Mouse (Mus musculus) mouse embryonic stem cell (cell line): Measurements from ENCODE around the gene Mturn.

Experiments used
- in situ Hi-C, 2 experiments: fragments of 300-500 bp; cut with MboI; formaldehyde crosslinking; loops; 1 replicate in 1 of 2; 3 replicates in 1 of 2; pipeline ENCODE4 v1.14.3; 2019 to 2020; ENCODE audit warnings: low sequenced_read_pairs in 2 of 2, low pct_unique_long_range_greater_than_20kb in 1 of 2, mixed read lengths in 1 of 2; ENCODE audit not compliant: unreplicated experiment in 1 of 2

Gene Mturn

DNA sequence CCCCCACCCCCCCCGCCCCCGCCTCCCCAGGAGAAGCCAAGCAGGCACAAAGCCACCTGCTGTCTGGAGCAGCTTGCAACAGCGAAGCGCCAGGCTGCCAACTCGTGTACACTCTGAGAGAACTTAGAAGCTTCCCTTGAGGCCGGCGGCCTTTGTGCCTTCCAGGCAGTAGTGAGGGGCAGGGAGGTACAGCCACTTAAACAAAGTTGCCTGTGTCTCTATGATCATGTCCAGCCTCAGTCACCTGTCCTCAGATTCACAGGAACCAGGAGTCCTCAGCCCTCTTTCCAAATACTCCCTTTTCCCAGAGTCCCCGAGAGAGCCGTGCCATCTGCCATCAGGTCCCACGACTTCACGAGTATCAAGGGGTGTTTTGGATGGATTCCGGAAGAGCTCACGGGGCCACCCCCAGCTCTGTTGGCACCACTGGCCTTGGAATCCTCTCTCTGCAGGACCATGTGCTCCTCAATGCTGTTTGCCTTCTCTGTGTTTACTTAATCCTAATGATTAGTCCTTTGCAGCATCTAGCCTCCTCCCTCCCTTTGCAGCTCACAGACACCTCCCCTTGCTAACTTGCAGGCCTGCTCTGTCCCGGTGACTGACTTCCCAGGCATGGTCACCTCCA lies 38.4 kb downstream of the Mturn start:
- in situ Hi-C loops, result no loop called here

DNA sequence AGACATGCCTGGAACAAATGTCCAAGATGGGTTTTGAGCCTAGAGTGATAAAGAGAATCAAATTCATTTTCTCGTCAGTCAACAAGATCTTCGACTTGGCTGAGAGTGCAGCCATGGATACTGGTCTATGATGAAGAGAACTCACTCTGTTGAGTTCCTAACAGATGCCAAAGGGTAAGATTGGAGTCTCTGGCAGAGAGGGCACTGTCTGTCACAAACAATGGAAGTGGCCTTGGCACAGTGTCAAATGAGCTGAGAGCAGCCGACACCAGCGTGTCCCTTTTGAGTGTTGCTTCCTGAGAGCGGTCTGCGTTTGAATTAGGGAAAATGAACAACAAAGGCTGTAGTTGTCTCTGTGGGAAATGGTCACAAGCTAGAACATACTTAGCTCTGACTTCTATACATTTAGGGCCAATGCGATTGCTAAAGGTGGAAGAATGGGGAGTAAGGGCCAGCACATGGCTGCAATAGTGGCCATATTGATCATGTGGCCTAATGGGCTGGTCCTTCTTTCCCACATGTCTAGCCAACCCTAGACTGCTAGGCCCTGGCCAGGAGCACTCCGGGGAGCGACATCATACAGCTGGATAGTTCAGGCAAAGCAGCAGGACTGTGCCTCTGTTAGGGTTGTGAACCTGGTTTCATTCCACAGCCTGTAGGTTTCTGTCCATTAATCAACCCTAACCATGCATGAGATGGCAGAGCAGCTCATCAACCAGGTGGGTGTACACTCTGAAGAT lies 39.3 kb downstream of the Mturn start:
- in situ Hi-C loops, result no loop called here

DNA sequence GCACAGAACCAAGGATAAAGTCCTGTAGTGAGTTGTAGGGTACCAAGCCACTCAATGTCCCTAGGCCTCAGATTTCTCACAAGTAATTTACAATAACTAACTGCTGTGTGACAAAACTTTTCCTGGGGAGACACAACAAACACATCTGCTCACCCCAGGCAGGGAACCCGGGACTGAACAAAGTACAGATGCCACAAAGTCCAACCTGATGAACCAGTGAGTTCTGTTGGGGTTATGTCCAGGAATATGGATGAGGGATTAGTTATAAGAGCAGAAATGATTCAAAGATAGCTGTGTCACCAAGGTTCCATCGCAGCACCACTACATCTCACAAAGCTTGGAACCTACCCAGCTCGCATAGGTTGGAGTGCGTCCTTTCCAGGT lies 39.8 kb downstream of the Mturn start:
- in situ Hi-C loops, result no loop called here

DNA sequence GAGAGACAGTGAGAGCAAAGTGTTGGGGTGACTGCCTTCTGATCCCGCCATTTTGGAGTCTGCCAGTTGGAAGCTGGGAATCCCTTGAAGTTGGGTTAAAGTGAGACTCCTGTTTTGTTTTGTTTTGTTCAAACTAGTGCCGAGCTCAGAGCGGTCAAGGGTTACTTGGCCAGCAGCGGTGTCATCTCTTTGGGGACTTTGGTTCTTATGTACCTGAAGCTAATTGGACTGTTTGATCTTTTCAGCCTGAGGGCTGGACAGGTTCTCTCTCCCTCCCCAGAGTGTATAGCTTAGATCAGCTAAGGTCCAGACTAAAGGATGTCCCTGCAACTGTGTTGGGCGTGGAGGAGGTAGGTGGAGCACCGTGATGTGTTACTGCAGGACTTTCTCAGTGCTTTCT lies 44.9 kb downstream of the Mturn start:
- in situ Hi-C loops, result no loop called here

DNA sequence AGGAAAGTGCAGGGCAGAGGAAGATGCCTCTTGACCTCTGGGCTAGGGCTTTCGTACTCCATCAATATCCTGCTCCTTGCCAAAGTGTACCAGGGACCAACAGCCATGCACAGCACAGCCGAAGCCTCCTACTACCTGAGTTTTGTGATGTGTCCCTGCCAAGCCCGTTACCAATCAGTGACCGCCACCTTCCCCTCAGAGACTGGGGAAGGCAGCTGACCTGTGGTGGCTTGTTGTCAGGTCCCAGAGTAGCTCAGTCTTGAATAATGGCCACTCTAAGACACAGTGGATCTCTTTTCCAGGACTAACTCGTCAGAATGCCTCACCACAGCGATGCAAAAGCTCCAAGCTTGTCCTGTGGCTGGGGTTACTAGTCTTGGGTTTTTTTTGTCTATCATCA lies 45.4 kb downstream of the Mturn start:
- in situ Hi-C loops, result no loop called here

DNA sequence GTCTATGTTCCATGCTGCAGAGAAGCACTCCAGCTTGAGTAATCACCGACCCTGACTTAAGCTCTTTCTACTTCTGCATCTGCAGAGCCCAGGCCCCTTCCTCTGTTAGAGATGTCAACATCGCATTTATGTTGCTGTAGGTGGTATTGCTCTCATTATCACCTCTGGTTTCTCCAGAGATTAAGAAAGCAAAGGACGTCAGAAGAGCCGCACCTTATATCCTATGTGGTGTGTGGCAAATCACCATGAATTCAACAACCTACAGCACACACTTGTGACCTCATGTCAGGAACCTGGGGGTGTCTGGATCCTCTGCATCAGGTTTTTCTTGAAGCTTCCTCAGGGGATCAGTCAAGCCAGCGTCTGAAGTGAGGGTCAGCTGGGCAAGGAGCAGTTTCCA lies 46.0 kb downstream of the Mturn start:
- in situ Hi-C loops, result no loop called here

DNA sequence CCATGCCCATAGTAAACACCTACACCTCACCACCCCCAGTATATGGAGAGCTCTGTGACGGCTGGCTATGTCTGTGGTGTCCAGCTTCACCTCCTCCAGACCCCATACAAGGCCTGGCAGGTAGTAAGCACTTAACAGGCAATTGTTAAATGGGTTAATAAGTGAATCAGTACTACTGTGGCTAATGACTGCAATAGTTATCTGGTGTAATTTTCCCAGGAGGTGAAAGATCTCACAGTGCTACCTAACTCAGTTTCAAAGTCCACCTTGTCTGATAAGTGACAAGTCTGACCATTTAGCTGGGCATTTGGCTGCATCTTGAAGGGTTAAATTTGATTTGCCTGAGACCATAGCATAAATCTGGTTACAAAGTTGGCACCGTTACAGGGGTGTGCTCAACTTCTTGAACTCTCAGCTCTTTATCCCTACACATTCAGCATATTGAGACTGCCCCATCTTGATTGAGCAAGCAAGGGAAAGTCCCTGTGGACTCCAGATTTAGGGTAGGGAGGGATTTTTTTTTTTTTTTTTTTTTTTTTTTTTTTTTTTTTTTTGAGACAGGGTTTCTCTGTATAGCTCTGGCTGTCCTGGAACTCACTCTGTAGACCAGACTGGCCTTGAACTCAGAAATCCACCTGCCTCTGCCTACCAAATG lies 48.2 kb downstream of the Mturn start:
- in situ Hi-C loops, result no loop called here

DNA sequence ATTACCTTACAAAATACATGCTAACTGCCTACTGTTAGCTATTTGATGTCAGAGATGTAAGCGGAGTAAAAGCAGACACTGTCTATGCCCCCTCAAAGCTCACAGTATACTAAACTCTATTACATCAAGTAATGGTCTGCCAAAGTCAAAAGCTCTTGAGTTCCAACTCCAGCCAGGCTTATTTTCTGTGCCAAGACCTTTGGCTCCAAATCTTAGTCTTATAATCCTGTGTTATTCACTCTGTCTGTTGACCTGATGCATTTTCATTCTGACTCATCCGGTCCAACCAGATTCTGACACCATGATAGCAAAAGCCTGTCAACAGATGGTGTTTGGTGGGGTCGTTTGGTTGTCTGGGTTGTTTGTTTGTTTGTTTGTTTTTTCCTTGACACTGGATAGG lies 50.3 kb downstream of the Mturn start:
- in situ Hi-C loops, result no loop called here

DNA sequence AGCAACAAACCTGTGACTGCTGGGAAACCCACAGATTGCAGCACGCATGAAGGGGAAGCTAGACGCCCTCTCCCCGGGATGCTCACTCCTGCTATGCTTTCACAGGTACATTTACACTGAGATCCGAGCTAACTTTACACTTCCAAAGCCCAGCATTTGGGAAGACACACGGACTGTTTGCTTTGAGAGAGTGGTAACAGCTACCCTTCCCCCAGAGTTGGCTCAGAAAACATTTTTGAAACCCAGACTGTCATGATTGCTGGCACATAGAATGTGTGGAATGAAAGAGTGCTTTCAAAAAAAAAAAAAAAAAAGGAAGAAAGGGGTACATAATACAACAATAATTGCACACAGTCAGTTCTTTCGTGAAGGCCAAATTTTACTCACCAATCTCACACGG lies 51.3 kb downstream of the Mturn start:
- in situ Hi-C loops, result no loop called here

DNA sequence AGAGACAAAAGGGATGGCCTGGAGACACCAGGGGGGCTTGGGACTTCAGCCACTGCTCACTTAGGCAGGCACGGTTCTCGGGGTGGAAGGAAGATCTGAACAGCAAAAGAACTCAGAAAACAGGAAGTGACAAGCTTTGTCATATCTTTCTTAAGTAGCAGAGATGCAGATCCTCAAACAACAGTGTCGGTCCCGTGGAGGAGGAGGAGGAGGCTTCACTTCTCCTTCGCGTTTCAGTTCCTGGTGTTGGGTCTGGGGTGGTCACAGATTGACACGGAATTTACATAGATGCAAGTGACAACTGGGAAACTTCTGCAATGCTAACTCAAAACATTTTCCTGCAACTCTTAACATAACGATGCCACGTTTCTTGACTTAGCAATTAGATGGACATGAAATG lies 54.7 kb downstream of the Mturn start:
- in situ Hi-C loops, result no loop called here

DNA sequence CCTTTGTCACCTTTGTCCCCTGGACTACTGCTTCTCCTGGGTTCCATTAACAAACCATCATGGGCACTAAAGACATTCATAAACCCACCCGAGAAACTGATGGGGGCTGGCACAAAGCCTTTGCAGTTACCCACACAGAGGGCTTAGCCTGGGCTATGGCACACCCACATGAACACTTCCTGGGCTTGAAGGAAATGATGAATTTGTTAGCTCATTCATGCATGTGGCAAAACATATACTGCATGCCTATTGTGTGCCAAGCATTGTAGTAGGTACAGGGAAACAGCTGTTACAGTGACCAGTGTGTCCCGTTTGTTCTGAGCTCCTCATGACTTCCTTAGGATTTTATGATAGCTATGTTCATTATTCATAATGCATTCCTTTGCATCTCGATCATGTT lies 55.8 kb downstream of the Mturn start:
- in situ Hi-C loops, result no loop called here

DNA sequence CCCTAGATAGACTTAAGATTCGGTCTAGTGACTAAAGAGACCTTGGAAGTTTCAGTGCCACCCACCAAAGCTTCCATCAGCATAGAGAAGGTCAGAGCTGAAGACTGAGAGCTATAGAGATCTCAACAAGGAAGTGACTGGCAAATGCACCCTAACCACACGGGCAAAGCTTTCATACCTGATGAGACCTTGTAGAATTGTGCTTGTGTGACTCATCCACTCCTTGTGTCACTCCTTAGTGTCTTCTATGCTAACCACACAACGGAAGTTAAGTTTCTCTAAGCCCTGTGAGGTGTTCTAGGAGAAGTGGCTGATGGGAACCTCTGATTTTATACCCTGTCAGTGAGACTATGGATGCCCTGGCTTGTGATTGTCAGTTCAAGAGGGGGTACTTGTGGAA lies 56.3 kb downstream of the Mturn start:
- in situ Hi-C loops, result no loop called here

DNA sequence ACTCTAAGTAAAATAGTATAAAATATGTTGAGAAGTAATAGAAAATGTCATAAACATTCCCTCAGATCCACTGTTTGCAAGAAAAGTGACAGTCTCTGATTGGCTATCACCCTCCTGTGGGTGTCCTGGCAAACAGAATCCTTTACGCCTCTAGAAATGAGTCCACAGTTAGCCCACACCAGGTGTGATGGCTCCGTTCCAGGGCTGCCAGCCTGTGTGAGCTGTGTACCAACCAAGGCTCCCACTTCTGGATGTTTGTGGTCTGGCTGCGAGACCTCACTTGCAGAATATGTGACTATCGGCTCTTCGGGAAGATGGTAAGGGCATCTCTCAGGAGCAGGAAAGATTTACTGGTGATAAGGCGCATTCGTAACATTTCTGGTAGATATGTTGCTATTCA lies 67.6 kb downstream of the Mturn start:
- in situ Hi-C loops, result no loop called here

DNA sequence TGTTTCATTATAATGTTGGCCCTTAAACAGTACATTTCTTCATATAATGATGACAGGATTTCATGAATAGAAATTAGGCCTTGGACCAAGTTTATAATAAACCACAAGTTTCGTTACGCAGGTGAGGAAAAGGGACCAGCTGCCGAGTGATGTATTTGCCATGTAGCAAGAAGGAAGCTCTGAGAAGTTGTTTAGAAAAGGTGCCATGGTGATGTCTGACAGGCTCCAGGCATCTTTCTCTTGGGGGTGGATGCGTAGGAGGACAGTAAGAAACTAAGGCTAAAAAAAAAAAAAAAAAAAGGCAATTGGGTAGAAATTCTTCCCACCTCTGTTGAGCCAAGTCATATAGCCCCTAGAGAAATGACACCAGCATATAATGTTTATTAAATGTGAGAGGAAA lies 70.2 kb downstream of the Mturn start:
- in situ Hi-C loops, result no loop called here

DNA sequence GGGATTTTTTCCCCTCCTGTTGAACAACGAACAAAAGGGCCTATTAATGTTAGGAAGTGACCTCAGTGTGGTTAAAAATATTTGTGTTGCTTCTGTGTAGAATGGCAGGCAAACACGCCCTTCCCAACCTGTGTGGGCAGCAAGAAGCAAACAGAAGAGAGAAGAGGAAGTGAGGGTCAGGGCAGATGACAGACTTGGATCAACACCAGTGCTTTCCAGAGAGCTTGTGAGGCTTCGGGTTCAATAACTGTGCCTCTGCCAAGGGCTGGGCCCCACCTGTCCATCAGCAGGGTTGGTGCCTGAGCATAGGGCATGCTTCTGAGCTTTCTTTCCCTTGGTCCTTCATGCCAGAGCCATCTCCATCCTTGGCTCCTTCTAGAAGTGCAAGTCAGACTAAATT lies 70.7 kb downstream of the Mturn start:
- in situ Hi-C loops, result no loop called here
